Mouse (Mus musculus): ENCODE measurements at regions not wholly inside any gene's neighbourhood (a gene's known extent, or its start where the extent isn't known, plus 50 kb on each side); places are given as distances from the start of the nearest gene placed in this dataset.

- Histone ChIP-seq H3K4me3 (no peak overlapping the region), H3K9me3 (replicated peaks) (no peaks in the 10 kb centered on the region), H3K27me3 (replicated peaks) (no peaks in the 10 kb centered on the region), H3K4me1 (no peaks in the 10 kb centered on the region), H3K36me3 (no peaks in the 10 kb centered on the region), H3K27ac (no peak overlapping the region), H3K4me2 (no peak overlapping the region), H3K9ac (no peak overlapping the region)
- no peak for ATAC-seq
- 65% methylated on average over 2 of the region's 2 CpGs for WGBS (ENCODE audit: insufficient replicate concordance)
Measured at GRCm38 (mm10) chr8:34756916-34757315, 645.4 kb upstream of the Gm10131 start.

- ATAC-seq, result no peak
- no peak overlapping the region for H3K4me3 ChIP-seq
- H3K27me3 ChIP-seq (replicated peaks), result no peaks in the 10 kb centered on the region
- H3K4me2 ChIP-seq, result no peak overlapping the region
- no peaks in the 10 kb centered on the region for H3K9me3 ChIP-seq (replicated peaks)
- no peaks in the 10 kb centered on the region for H3K4me1 ChIP-seq
- 63% methylated on average over 4 of the region's 4 CpGs for WGBS (ENCODE audit: insufficient replicate concordance)
- no peak overlapping the region for H3K9ac ChIP-seq
- H3K27ac ChIP-seq, result no peak overlapping the region
- no peaks in the 10 kb centered on the region for H3K36me3 ChIP-seq
Measured at GRCm38 (mm10) chr8:34756171-34756570, 644.6 kb upstream of the Gm10131 start.

- no peak overlapping the region for H3K9ac ChIP-seq
- no peaks in the 10 kb centered on the region for H3K27me3 ChIP-seq (replicated peaks)
- H3K4me3 ChIP-seq, result no peak overlapping the region
- no peak overlapping the region for H3K27ac ChIP-seq
- H3K4me2 ChIP-seq, result no peak overlapping the region
- WGBS (ENCODE audit: insufficient replicate concordance), result 66% methylated on average over 4 of the region's 4 CpGs
- H3K4me1 ChIP-seq, result no peaks in the 10 kb centered on the region
- no peak for ATAC-seq
- no peaks in the 10 kb centered on the region for H3K9me3 ChIP-seq (replicated peaks)
- no peaks in the 10 kb centered on the region for H3K36me3 ChIP-seq
Measured at GRCm38 (mm10) chr8:34755480-34755879, 643.9 kb upstream of the Gm10131 start.

GRCm38 (mm10) chr8:34753046-34753445, 641.5 kb upstream of the Gm10131 start:
- no peak overlapping the region for H3K4me3 ChIP-seq

GRCm38 (mm10) chr8:34748521-34748920, 637.0 kb upstream of the Gm10131 start:
- H3K36me3 ChIP-seq, result no peaks in the 10 kb centered on the region
- no peak overlapping the region for H3K27ac ChIP-seq
- H3K9me3 ChIP-seq (replicated peaks), result no peaks in the 10 kb centered on the region
- no peaks in the 10 kb centered on the region for H3K4me1 ChIP-seq
- no peak for ATAC-seq
- no peaks in the 10 kb centered on the region for H3K27me3 ChIP-seq (replicated peaks)
- no peak overlapping the region for H3K4me2 ChIP-seq
- H3K9ac ChIP-seq, result no peak overlapping the region
- WGBS (ENCODE audit: insufficient replicate concordance), result 17% methylated on average over 8 of the region's 8 CpGs
- no peak overlapping the region for H3K4me3 ChIP-seq

More at GRCm38 (mm10) chr8:34753046-34753445, 641.5 kb upstream of the Gm10131 start:
- Histone ChIP-seq H3K4me2 (no peak overlapping the region), H3K9ac (no peak overlapping the region), H3K27ac (no peak overlapping the region), H3K36me3 (no peaks in the 10 kb centered on the region), H3K27me3 (replicated peaks) (no peaks in the 10 kb centered on the region), H3K4me1 (no peaks in the 10 kb centered on the region), H3K9me3 (replicated peaks) (no peaks in the 10 kb centered on the region)
- WGBS (ENCODE audit: insufficient replicate concordance), result 51% methylated on average over 10 of the region's 10 CpGs
- ATAC-seq, result no peak

GRCm38 (mm10) chr8:34745706-34746105, 634.2 kb upstream of the Gm10131 start:
- Histone ChIP-seq H3K27ac (no peak overlapping the region), H3K4me3 (no peak overlapping the region), H3K4me1 (no peaks in the 10 kb centered on the region), H3K36me3 (no peaks in the 10 kb centered on the region), H3K27me3 (replicated peaks) (no peaks in the 10 kb centered on the region), H3K4me2 (no peak overlapping the region), H3K9me3 (replicated peaks) (no peaks in the 10 kb centered on the region), H3K9ac (no peak overlapping the region)
- ATAC-seq, result no peak
- 71% methylated on average over 7 of the region's 7 CpGs for WGBS (ENCODE audit: insufficient replicate concordance)

GRCm38 (mm10) chr8:34744682-34745081, 633.1 kb upstream of the Gm10131 start:
- Histone ChIP-seq H3K27ac (no peak overlapping the region), H3K4me3 (no peak overlapping the region), H3K9me3 (replicated peaks) (no peaks in the 10 kb centered on the region), H3K4me2 (no peak overlapping the region), H3K4me1 (no peaks in the 10 kb centered on the region), H3K9ac (no peak overlapping the region), H3K27me3 (replicated peaks) (no peaks in the 10 kb centered on the region), H3K36me3 (no peaks in the 10 kb centered on the region)
- no peak for ATAC-seq
- WGBS (ENCODE audit: insufficient replicate concordance), result 46% methylated on average over 4 of the region's 4 CpGs

GRCm38 (mm10) chr8:34744179-34744578, 632.6 kb upstream of the Gm10131 start:
- H3K27ac ChIP-seq, result no peak overlapping the region
- H3K36me3 ChIP-seq, result no peaks in the 10 kb centered on the region
- no peak for ATAC-seq
- no peak overlapping the region for H3K9ac ChIP-seq
- H3K4me2 ChIP-seq, result no peak overlapping the region
- H3K4me3 ChIP-seq, result no peak overlapping the region
- H3K9me3 ChIP-seq (replicated peaks), result no peaks in the 10 kb centered on the region
- H3K4me1 ChIP-seq, result no peaks in the 10 kb centered on the region
- H3K27me3 ChIP-seq (replicated peaks), result no peaks in the 10 kb centered on the region

- no peaks in the 10 kb centered on the region for H3K4me1 ChIP-seq
- no peaks in the 10 kb centered on the region for H3K36me3 ChIP-seq
- no peak overlapping the region for H3K4me2 ChIP-seq
- no peak overlapping the region for H3K27ac ChIP-seq
- no peaks in the 10 kb centered on the region for H3K9me3 ChIP-seq (replicated peaks)
- WGBS (ENCODE audit: insufficient replicate concordance), result 60% methylated on average over 6 of the region's 6 CpGs
- H3K4me3 ChIP-seq, result no peak overlapping the region
- ATAC-seq, result no peak
- no peak overlapping the region for H3K9ac ChIP-seq
- no peaks in the 10 kb centered on the region for H3K27me3 ChIP-seq (replicated peaks)
Measured at GRCm38 (mm10) chr8:34743137-34743536, 631.6 kb upstream of the Gm10131 start.

- H3K4me3 ChIP-seq, result no peak overlapping the region
- no peak for ATAC-seq
- no peaks in the 10 kb centered on the region for H3K9me3 ChIP-seq (replicated peaks)
- H3K9ac ChIP-seq, result no peak overlapping the region
- H3K4me1 ChIP-seq, result no peaks in the 10 kb centered on the region
- no peaks in the 10 kb centered on the region for H3K36me3 ChIP-seq
- WGBS (ENCODE audit: insufficient replicate concordance), result 66% methylated on average over 10 of the region's 10 CpGs
- H3K27me3 ChIP-seq (replicated peaks), result no peaks in the 10 kb centered on the region
- H3K4me2 ChIP-seq, result no peak overlapping the region
- no peak overlapping the region for H3K27ac ChIP-seq
Measured at GRCm38 (mm10) chr8:34740836-34741235, 629.3 kb upstream of the Gm10131 start.

- ATAC-seq, result no peak
- no peaks in the 10 kb centered on the region for H3K9me3 ChIP-seq (replicated peaks)
- H3K4me1 ChIP-seq, result no peaks in the 10 kb centered on the region
- no peak overlapping the region for H3K4me3 ChIP-seq
- no peak overlapping the region for H3K9ac ChIP-seq
- 77% methylated on average over 16 of the region's 16 CpGs for WGBS (ENCODE audit: insufficient replicate concordance)
- H3K27ac ChIP-seq, result no peak overlapping the region
- no peaks in the 10 kb centered on the region for H3K27me3 ChIP-seq (replicated peaks)
- H3K36me3 ChIP-seq, result no peaks in the 10 kb centered on the region
- no peak overlapping the region for H3K4me2 ChIP-seq
Measured at GRCm38 (mm10) chr8:34739836-34740804, 628.6 kb upstream of the Gm10131 start.

GRCm38 (mm10) chr8:34736214-34736613, 624.7 kb upstream of the Gm10131 start:
- H3K4me3 ChIP-seq, result no peak overlapping the region
- no peaks in the 10 kb centered on the region for H3K4me1 ChIP-seq
- WGBS (ENCODE audit: insufficient replicate concordance), result 68% methylated on average over 4 of the region's 4 CpGs
- no peak overlapping the region for H3K9ac ChIP-seq
- H3K27me3 ChIP-seq (replicated peaks), result peaks cover 26% of the 10 kb centered on the region
- H3K4me2 ChIP-seq, result no peak overlapping the region
- H3K27ac ChIP-seq, result no peak overlapping the region
- H3K9me3 ChIP-seq (replicated peaks), result no peaks in the 10 kb centered on the region
- H3K36me3 ChIP-seq, result no peaks in the 10 kb centered on the region
- no peak for ATAC-seq

GRCm38 (mm10) chr8:34735006-34735405, 623.5 kb upstream of the Gm10131 start:
- H3K4me1 ChIP-seq, result no peaks in the 10 kb centered on the region
- no peak overlapping the region for H3K4me3 ChIP-seq
- H3K4me2 ChIP-seq, result no peak overlapping the region
- H3K36me3 ChIP-seq, result no peaks in the 10 kb centered on the region
- WGBS (ENCODE audit: insufficient replicate concordance), result 44% methylated on average over 4 of the region's 4 CpGs
- peaks cover 36% of the 10 kb centered on the region for H3K27me3 ChIP-seq (replicated peaks)
- H3K27ac ChIP-seq, result no peak overlapping the region
- no peak for ATAC-seq
- no peak overlapping the region for H3K9ac ChIP-seq
- H3K9me3 ChIP-seq (replicated peaks), result no peaks in the 10 kb centered on the region

Data from liver, embryonic 12.5 days (tissue).